Mouse (Mus musculus) bone marrow macrophage, adult 2 months (primary cell): ENCODE results near the gene Enpp7.

Experiments
- CTCF ChIP-seq: IDR thresholded peaks from 2 replicates; pipeline ENCODE4 v1.5.1; 2012; ENCODE audit warnings: low read depth, mild to moderate bottlenecking, low read length, moderate library complexity
- POLR2A ChIP-seq: IDR thresholded peaks from 2 replicates; pipeline ENCODE4 v1.6.1; 2012; ENCODE audit warnings: mild to moderate bottlenecking, low read depth, low read length, borderline replicate concordance

DNA sequence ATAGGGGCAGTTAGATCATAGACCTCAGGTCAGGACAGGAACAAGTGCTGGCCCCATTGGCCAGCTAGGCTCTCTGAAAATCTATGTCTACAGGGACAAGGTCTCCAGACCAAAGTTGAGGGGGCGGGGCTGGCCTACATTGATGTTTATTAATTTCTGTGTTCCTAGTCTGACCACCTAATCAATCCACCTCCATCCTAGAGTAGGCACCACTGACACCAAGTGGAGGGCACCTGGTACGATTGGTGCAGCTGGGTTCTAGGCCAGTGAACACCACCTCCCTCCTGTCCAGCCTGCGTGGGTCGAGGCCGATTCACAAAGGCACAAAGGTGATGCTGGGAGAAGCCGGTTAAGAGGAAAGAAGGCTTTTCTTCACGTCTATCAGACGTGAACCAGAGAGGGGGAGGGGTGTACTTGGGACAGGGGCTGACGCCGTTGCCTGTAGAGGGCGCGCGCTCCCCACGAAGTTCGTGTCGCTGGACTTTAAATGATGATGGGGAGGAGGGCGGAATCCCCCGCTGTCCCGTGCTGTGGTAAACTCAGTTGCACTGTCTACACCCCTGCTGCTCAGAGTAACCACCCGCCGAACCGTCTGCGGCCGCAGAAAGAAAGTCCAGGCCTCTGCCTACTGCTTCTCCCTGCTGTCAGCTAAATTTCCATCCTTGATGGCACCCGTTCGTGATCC lies 46.0 kb downstream of the Enpp7 start:
- no peak for TF ChIP-seq POLR2A
- peak; percentile 76 for TF ChIP-seq CTCF
